Mouse (Mus musculus) midbrain, embryonic 16.5 days (tissue): ENCODE measurements at regions not wholly inside any gene's neighbourhood (a gene's known extent, or its start where the extent isn't known, plus 50 kb on each side); places are given as distances from the start of the nearest gene placed in this dataset.

Source experiments
- ATAC-seq: fragments of 200-750 bp; cut with Nextera tagmentation; 2 replicates; pipeline ENCODE4 v1.8.0; 2017; ENCODE audit warnings: moderate TSS enrichment
- H3K27ac ChIP-seq: fragments of 300-500 bp; sonication (generic); 2 replicates; pipeline ENCODE4 v1.5.1; 2014; ENCODE audit warnings: mild to moderate bottlenecking, low read length, mixed read lengths
- H3K27me3 ChIP-seq: fragments of 300-500 bp; sonication (generic); 2 replicates; pipeline ENCODE4 v1.6.1; 2014; ENCODE audit warnings: low read depth, low read length, mixed read lengths; ENCODE audit not compliant: control insufficient read depth, insufficient read depth
- H3K36me3 ChIP-seq: fragments of 300-500 bp; sonication (generic); 2 replicates; pipeline ENCODE4 v1.6.1; 2014; ENCODE audit warnings: mild to moderate bottlenecking, low read length, moderate library complexity, mixed read lengths; ENCODE audit not compliant: control insufficient read depth, insufficient read depth
- H3K4me1 ChIP-seq: fragments of 300-500 bp; sonication (generic); 2 replicates; pipeline ENCODE4 v1.6.1; 2014; ENCODE audit warnings: mild to moderate bottlenecking, low read length, mixed read lengths; ENCODE audit not compliant: control insufficient read depth, insufficient read depth
- H3K4me2 ChIP-seq: fragments of 300-500 bp; sonication (generic); 2 replicates; pipeline ENCODE4 v1.6.1; 2014; ENCODE audit warnings: mild to moderate bottlenecking, low read length, mixed read lengths
- H3K4me3 ChIP-seq: fragments of 300-500 bp; sonication (generic); 2 replicates; pipeline ENCODE4 v1.5.1; 2014; ENCODE audit warnings: low read depth, mild to moderate bottlenecking, low read length, moderate library complexity, mixed read lengths
- H3K9ac ChIP-seq: fragments of 300-500 bp; sonication (generic); 2 replicates; pipeline ENCODE4 v1.6.1; 2014; ENCODE audit warnings: low read depth, low read length, mixed read lengths
- H3K9me3 ChIP-seq: fragments of 300-500 bp; sonication (generic); replicated peaks from 2 replicates; pipeline ENCODE4 v1.6.1; 2014; ENCODE audit warnings: mild to moderate bottlenecking, low read length, mixed read lengths; ENCODE audit not compliant: control insufficient read depth, poor library complexity, severe bottlenecking
- WGBS: fragments of 180-500 bp; shearing (Covaris S2); extraction: QIAGEN DNeasy Blood & Tissue Kit; methylation state at CpG from one replicate; pipeline ENCODE4 v1.1.7; 2014; 5-methylcytosine and 5-hydroxymethylcytosine counted together

DNA sequence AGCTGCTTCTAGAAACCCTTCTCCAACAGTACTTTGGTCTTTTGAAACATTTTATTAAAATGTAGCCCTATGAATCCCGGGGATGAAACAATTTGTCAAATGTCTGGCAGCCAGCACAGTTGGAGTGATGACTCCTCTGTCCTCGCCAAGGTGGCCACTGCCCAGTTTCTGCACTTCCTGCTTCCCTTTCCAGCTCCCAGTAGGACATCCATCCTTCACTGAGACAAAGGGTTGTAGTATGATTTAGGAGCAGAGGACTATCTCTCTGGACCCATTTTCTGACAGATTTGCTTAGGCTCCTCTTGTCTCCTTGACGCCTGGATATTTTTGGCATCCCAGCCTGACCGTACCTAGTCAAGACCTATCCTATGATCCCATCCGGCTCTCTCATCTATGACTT, 189.7 kb upstream of the Tll1 start:
- Histone ChIP-seq H3K4me1 (no peaks in the 10 kb centered on the region), H3K27me3 (no peaks in the 10 kb centered on the region), H3K27ac (no peak overlapping the region), H3K9me3 (no peaks in the 10 kb centered on the region), H3K4me3 (no peak overlapping the region), H3K4me2 (no peak overlapping the region), H3K9ac (no peak overlapping the region), H3K36me3 (no peaks in the 10 kb centered on the region)
- 95% methylated on average over 5 of the region's 5 CpGs for WGBS
- no peak for ATAC-seq

DNA sequence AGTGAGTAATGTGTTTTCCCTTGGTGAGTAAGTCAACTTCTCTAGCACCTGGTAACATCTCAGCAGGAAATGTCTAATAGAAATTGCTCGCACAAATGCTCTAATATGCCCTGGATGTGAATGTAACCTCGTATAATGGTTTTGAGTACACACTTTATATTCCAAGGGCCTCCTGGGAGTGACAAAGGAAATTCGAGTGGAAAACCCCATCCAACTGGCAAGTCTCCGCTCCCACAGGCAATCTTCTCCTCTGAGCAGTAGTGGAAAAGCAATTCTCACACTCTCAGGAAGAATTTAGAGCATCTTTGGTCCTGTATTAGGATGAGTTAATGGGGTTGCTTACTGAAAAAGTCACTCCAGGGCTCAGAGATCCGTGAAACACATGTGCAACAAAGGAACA, 183.4 kb upstream of the Tll1 start:
- Histone ChIP-seq H3K9me3 (no peaks in the 10 kb centered on the region), H3K9ac (no peak overlapping the region), H3K36me3 (no peaks in the 10 kb centered on the region), H3K4me1 (no peaks in the 10 kb centered on the region), H3K4me3 (no peak overlapping the region), H3K27ac (no peak overlapping the region), H3K4me2 (no peak overlapping the region), H3K27me3 (no peaks in the 10 kb centered on the region)
- WGBS = 61% methylated on average over 5 of the region's 5 CpGs
- ATAC-seq = no peak

DNA sequence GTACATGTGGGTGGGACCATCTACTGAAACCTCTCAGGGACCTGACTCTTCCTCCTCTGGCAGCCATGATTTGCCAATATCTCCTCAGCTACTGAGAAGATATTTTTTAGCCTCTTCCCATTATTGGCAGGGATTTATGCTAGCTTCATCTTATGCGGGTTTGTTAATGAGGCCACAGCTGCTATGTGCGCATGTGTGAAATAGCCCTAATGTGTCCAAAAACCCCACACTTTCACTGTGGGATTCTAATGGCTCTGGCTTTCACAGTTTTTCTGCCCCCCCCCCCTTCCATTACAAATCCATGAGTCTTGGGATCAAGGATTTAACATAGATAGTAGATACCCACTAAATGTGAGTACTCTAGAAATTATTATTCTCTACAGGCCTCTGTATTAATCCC, 182.2 kb upstream of the Tll1 start:
- 70% methylated on average over 2 of the region's 2 CpGs for WGBS
- no peaks in the 10 kb centered on the region for H3K36me3 ChIP-seq
- no peak overlapping the region for H3K4me3 ChIP-seq
- no peak for ATAC-seq
- H3K27me3 ChIP-seq = no peaks in the 10 kb centered on the region
- H3K9me3 ChIP-seq = no peaks in the 10 kb centered on the region
- H3K27ac ChIP-seq = no peak overlapping the region
- no peaks in the 10 kb centered on the region for H3K4me1 ChIP-seq
- H3K4me2 ChIP-seq = no peak overlapping the region
- H3K9ac ChIP-seq = no peak overlapping the region

DNA sequence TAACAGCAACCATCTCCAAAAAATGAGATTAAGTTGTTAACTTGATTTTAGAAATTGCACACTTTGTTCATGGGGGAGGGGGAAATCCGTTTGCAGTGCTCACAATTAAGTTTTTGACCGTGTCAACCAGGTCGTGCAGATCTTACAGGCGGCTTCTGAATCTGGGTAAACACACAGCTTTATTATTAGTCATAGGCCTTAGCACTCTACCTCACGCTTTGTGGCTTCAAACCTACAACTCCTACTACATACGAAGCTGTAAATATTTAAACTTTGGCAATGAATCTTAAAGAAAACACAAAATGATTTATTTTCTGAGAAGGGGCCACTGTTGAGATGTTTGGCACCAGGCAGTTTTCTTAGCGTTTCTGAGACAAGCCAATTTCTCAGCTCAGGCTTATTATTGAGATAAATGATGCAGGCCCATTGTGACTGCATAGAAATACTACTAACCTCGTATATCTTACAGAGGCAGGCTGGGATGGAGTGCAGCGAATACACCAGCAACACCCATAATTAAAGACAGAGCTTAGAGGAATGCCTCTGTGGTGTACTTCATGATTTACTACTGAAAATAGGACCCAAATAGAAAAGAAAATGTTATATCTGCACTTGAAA, 173.8 kb upstream of the Tll1 start:
- Histone ChIP-seq H3K4me2 (no peak overlapping the region), H3K9ac (no peak overlapping the region), H3K9me3 (no peaks in the 10 kb centered on the region), H3K4me3 (no peak overlapping the region), H3K27me3 (no peaks in the 10 kb centered on the region), H3K27ac (no peak overlapping the region), H3K4me1 (no peaks in the 10 kb centered on the region), H3K36me3 (no peaks in the 10 kb centered on the region)
- 90% methylated on average over 9 of the region's 9 CpGs for WGBS
- ATAC-seq = no peak

DNA sequence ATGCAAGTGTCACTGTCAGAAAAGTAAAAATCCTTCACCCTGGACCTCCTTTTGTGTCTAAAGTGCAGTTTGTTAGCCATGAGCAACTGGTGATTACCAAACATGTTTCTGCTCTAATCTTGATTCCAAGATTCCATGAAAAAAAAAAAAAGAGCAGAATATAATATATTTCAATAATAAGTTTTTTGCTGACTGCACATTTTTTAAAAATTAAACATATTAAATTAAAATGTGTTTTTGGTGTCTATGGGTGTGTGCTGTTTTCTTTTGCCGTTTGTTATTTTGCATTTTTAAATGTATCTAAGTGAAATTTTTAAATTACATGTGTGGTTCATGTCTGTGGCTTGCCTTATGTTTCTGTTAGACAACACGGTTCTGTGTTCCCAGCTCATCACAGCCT, 171.8 kb upstream of the Tll1 start:
- H3K27ac ChIP-seq = no peak overlapping the region
- no peaks in the 10 kb centered on the region for H3K27me3 ChIP-seq
- no peak for ATAC-seq
- 80% methylated on average over 2 of the region's 2 CpGs for WGBS
- H3K9me3 ChIP-seq = no peaks in the 10 kb centered on the region
- no peaks in the 10 kb centered on the region for H3K4me1 ChIP-seq
- no peak overlapping the region for H3K4me2 ChIP-seq
- H3K9ac ChIP-seq = no peak overlapping the region
- no peaks in the 10 kb centered on the region for H3K36me3 ChIP-seq
- H3K4me3 ChIP-seq = no peak overlapping the region

DNA sequence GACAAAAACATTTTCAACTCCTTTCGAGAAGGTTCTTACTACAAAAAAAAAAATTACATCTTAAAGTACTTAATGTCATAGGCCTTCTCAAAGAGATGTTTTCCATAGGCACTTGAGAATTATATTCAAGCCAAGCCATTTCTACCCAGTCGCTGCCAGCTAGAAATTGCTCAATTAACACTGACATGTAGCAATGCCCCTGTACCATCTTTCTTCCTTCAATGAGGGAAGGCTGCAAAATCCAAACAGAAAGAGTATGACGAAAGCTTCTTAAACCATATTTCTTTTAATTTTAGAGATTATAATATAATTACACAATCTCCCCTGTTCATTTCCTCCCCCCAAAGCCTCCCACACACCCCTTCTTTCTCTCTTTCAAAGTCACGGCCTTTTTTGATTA, 169.4 kb upstream of the Tll1 start:
- Histone ChIP-seq H3K4me1 (no peaks in the 10 kb centered on the region), H3K9me3 (no peaks in the 10 kb centered on the region), H3K4me2 (no peak overlapping the region), H3K36me3 (no peaks in the 10 kb centered on the region), H3K9ac (no peak overlapping the region), H3K27me3 (no peaks in the 10 kb centered on the region), H3K4me3 (no peak overlapping the region), H3K27ac (no peak overlapping the region)
- 88% methylated on average over 4 of the region's 4 CpGs for WGBS
- ATAC-seq = no peak

DNA sequence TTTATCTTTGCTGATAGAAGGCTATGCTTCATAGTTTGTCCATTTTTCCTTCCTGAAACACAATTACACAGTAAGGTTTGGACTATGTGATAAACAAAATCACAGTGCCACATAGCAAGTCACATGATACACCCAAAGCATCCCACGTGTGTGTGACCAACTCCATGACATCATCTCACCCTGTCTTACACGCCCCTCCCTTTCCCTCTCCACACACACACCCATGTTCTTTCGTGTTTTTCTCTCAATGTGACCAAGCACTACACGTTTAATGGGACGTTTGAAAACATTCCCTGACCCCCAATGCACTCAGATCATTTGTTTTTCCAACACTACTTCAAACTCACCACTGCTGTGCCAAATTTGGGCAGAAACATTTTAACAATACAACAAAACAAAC, 168.9 kb upstream of the Tll1 start:
- H3K27ac ChIP-seq = no peak overlapping the region
- H3K36me3 ChIP-seq = no peaks in the 10 kb centered on the region
- H3K27me3 ChIP-seq = no peaks in the 10 kb centered on the region
- H3K9ac ChIP-seq = no peak overlapping the region
- H3K4me3 ChIP-seq = no peak overlapping the region
- ATAC-seq = no peak
- no peaks in the 10 kb centered on the region for H3K9me3 ChIP-seq
- 72% methylated on average over 5 of the region's 5 CpGs for WGBS
- no peaks in the 10 kb centered on the region for H3K4me1 ChIP-seq
- no peak overlapping the region for H3K4me2 ChIP-seq

DNA sequence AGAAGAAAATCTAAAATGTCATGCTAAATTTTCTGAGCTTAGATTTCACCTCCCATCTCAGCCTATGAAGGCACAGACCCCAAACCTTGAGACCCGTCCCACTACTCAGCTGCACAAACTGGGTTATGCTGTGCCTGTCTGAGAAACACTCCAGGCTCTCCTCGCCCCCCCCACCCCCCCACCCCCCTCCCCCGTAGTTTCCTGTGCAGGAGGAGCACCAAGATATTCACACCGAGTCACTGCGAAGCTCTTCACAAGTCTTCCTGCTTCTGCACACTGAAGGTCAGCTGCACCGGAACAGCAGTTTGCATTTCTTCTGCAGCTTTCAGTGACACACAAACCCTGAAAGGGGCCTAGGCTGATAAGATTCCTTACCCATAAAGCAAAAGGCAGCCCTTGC, 163.9 kb upstream of the Tll1 start:
- Histone ChIP-seq H3K4me3 (no peak overlapping the region), H3K4me1 (no peaks in the 10 kb centered on the region)

DNA sequence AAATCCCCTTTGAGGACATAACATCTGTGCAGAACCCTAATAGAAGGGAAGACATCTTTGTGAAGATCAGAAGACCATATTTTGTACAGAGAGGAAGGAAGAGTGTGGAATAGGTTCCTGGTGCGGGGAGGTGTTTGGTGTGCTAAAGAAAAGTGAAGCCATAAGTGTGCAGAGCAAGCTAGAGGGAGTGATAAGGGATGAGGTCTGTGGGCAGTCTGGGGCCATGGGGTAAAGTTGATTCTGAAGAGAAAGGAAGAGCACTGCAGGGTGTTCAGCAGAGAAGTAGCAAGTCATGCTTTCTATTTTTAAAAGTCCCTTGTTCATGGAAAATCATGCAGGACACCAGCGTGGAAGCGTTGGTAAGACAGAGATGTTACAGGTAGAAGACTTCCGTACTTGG, 161.8 kb upstream of the Tll1 start:
- Histone ChIP-seq H3K27me3 (no peaks in the 10 kb centered on the region), H3K4me3 (no peak overlapping the region), H3K4me2 (no peak overlapping the region), H3K27ac (no peak overlapping the region), H3K4me1 (no peaks in the 10 kb centered on the region), H3K9me3 (no peaks in the 10 kb centered on the region), H3K36me3 (no peaks in the 10 kb centered on the region), H3K9ac (no peak overlapping the region)
- ATAC-seq = no peak
- 97% methylated on average over 4 of the region's 4 CpGs for WGBS

More for the DNA sequence above, 163.9 kb upstream of the Tll1 start:
- Histone ChIP-seq H3K9ac (no peak overlapping the region), H3K27ac (no peak overlapping the region), H3K36me3 (no peaks in the 10 kb centered on the region), H3K4me2 (no peak overlapping the region), H3K9me3 (no peaks in the 10 kb centered on the region), H3K27me3 (no peaks in the 10 kb centered on the region)
- WGBS = 62% methylated on average over 5 of the region's 6 CpGs
- no peak for ATAC-seq

DNA sequence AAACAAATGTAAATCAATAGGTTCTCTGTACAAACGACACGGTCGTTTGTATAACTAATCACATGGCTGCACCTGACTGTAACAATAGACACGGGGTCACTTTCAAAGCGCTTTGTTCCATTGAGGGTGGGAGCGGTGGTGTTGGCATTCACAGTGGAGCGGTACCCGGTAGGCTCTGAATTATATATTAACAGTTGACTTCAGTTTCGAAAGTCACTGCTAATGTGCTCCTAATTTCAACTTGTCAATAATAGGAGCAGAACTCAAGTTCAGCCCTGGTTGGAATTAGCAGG, 160.8 kb upstream of the Tll1 start:
- no peak overlapping the region for H3K9ac ChIP-seq
- no peak for ATAC-seq
- 68% methylated on average over 9 of the region's 9 CpGs for WGBS

More for the DNA sequence above, 160.8 kb upstream of the Tll1 start:
- no peaks in the 10 kb centered on the region for H3K9me3 ChIP-seq
- no peak overlapping the region for H3K4me3 ChIP-seq
- H3K36me3 ChIP-seq = no peaks in the 10 kb centered on the region
- H3K4me2 ChIP-seq = no peak overlapping the region
- H3K27ac ChIP-seq = no peak overlapping the region
- H3K27me3 ChIP-seq = no peaks in the 10 kb centered on the region
- H3K4me1 ChIP-seq = no peaks in the 10 kb centered on the region
